Mouse (Mus musculus) hindbrain, embryonic 16.5 days (tissue): ENCODE results near the gene Aqp11. TPM values are rescaled to one million over a fixed set of nuclear protein-coding genes. Genes with fewer than 3 reads are reported as not detected.

Source experiments
- ATAC-seq: fragments of 200-750 bp; cut with Nextera tagmentation; 2 replicates; pipeline ENCODE4 v1.8.0; 2017; ENCODE audit warnings: moderate TSS enrichment, moderate library complexity
- H3K27ac ChIP-seq: fragments of 300-500 bp; sonication (generic); 2 replicates; pipeline ENCODE4 v1.5.1; 2014; ENCODE audit warnings: low read depth, mild to moderate bottlenecking, control low read depth, low read length, moderate library complexity
- H3K27me3 ChIP-seq: fragments of 300-500 bp; sonication (generic); replicated peaks from 2 replicates; pipeline ENCODE4 v1.6.1; 2014; ENCODE audit warnings: low read length; ENCODE audit not compliant: control insufficient read depth, insufficient read depth
- H3K36me3 ChIP-seq: fragments of 300-500 bp; sonication (generic); 2 replicates; pipeline ENCODE4 v1.6.1; 2014; ENCODE audit warnings: mild to moderate bottlenecking, low read length, moderate library complexity, mixed read lengths; ENCODE audit not compliant: control insufficient read depth, insufficient read depth
- H3K4me1 ChIP-seq: fragments of 300-500 bp; sonication (generic); 2 replicates; pipeline ENCODE4 v1.6.1; 2014; ENCODE audit warnings: low read depth, low read length; ENCODE audit not compliant: control insufficient read depth, insufficient read depth
- H3K4me2 ChIP-seq: fragments of 300-500 bp; sonication (generic); 2 replicates; pipeline ENCODE4 v1.6.1; 2014; ENCODE audit warnings: mild to moderate bottlenecking, low read length, control low read depth, moderate library complexity
- H3K4me3 ChIP-seq: fragments of 300-500 bp; sonication (generic); 2 replicates; pipeline ENCODE4 v1.5.1; 2014; ENCODE audit warnings: mild to moderate bottlenecking, low read length, control low read depth, moderate library complexity
- H3K9ac ChIP-seq: fragments of 300-500 bp; sonication (generic); 2 replicates; pipeline ENCODE4 v1.6.1; 2014; ENCODE audit warnings: low read depth, mild to moderate bottlenecking, control low read depth, low read length, moderate library complexity
- H3K9me3 ChIP-seq: fragments of 300-500 bp; sonication (generic); 2 replicates; pipeline ENCODE4 v1.6.1; 2014; ENCODE audit warnings: mild to moderate bottlenecking, low read length, moderate library complexity; ENCODE audit not compliant: control insufficient read depth
- WGBS: fragments of 180-500 bp; shearing (Covaris S2); extraction: QIAGEN DNeasy Blood & Tissue Kit; methylation state at CpG from one replicate; pipeline ENCODE4 v1.1.7; 2014; 5-methylcytosine and 5-hydroxymethylcytosine counted together
- polyA plus RNA-seq: library from polyadenylated mRNA; unstranded; fragments of >200 nt; fragmentation: Nextera tagmentation; extraction: Ambion mirVana; gene quantifications from 2 replicates; pipeline ENCODE4 v1.2.1, GENCODE M21; 2015

Gene Aqp11
- polyA plus RNA-seq, 1 experiment from 2014 or later = 24.5 TPM

GRCm38 (mm10) chr7:97720109-97720508 is 18.0 kb downstream of the Aqp11 start:
- 83% methylated on average over 5 of the region's 5 CpGs for WGBS
- no peak overlapping the region for H3K4me2 ChIP-seq
- H3K36me3 ChIP-seq = peaks cover 15% of the 10 kb centered on the region

GRCm38 (mm10) chr7:97719078-97719477 is 19.0 kb downstream of the Aqp11 start:
- no peak for ATAC-seq
- Histone ChIP-seq H3K4me1 (no peaks in the 10 kb centered on the region), H3K4me3 (no peak overlapping the region), H3K4me2 (no peak overlapping the region), H3K9me3 (0 out of 2 replicates have a peak, but pooled peaks cover 2% of the 10 kb centered on the region), H3K9ac (no peak overlapping the region), H3K27me3 (no peaks in the 10 kb centered on the region), H3K27ac (no peak overlapping the region), H3K36me3 (peaks cover 23% of the 10 kb centered on the region)
- 78% methylated on average over 5 of the region's 5 CpGs for WGBS

More at GRCm38 (mm10) chr7:97720109-97720508, 18.0 kb downstream of the Aqp11 start:
- Histone ChIP-seq H3K4me3 (no peak overlapping the region), H3K27me3 (no peaks in the 10 kb centered on the region), H3K9me3 (no peaks in the 10 kb centered on the region), H3K4me1 (no peaks in the 10 kb centered on the region), H3K9ac (no peak overlapping the region), H3K27ac (no peak overlapping the region)
- ATAC-seq = no peak

DNA sequence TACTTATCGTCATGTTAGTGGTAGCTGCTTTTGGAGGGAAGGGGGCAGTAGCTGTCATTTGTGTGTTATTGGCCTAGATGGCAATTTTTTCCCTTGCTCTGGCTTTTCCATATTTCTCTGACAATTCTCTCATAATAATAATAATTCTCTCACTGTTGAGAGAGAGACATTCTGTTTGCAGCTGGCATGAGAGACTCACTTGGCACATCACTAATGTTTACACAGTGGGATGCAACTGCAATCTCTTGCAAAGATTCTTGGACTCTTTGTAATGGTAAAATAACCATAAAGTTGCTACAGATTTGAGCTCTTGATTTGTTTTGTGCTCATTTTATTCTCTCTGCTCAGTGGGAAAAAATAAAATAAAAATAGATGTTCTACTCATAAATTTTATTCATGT is 20.8 kb downstream of the Aqp11 start:
- no peak overlapping the region for H3K9ac ChIP-seq
- no peak overlapping the region for H3K4me3 ChIP-seq
- peaks cover 31% of the 10 kb centered on the region for H3K36me3 ChIP-seq
- no peak for ATAC-seq
- WGBS = 100% methylated on average over 1 of the region's 1 CpGs
- no peaks in the 10 kb centered on the region for H3K27me3 ChIP-seq
- H3K27ac ChIP-seq = no peak overlapping the region
- no peaks in the 10 kb centered on the region for H3K4me1 ChIP-seq
- no peak overlapping the region for H3K4me2 ChIP-seq
- 0 out of 2 replicates have a peak, but pooled peaks cover 2% of the 10 kb centered on the region for H3K9me3 ChIP-seq

- Histone ChIP-seq H3K27ac (no peak overlapping the region), H3K9ac (no peak overlapping the region), H3K4me3 (no peak overlapping the region), H3K4me2 (no peak overlapping the region), H3K9me3 (0 out of 2 replicates have a peak, but pooled peaks cover 2% of the 10 kb centered on the region), H3K27me3 (no peaks in the 10 kb centered on the region), H3K36me3 (peaks cover 33% of the 10 kb centered on the region), H3K4me1 (no peaks in the 10 kb centered on the region)
- WGBS = 96% methylated on average over 5 of the region's 5 CpGs
- ATAC-seq = no peak
These were observed 23.4 kb downstream of the Aqp11 start for GRCm38 (mm10) chr7:97714651-97715050.

- ATAC-seq = no peak
- Histone ChIP-seq H3K4me2 (no peak overlapping the region), H3K36me3 (peaks cover 10% of the 10 kb centered on the region; the same call in 1 of the 2 replicates), H3K27ac (no peak overlapping the region), H3K4me3 (no peak overlapping the region), H3K27me3 (no peaks in the 10 kb centered on the region), H3K4me1 (no peaks in the 10 kb centered on the region; the same call in 1 of the 2 replicates), H3K9me3 (no peaks in the 10 kb centered on the region), H3K9ac (no peak overlapping the region)
- WGBS = 79% methylated on average over 3 of the region's 3 CpGs
These were observed 28.9 kb downstream of the Aqp11 start for GRCm38 (mm10) chr7:97709204-97709603.

- WGBS = 95% methylated on average over 5 of the region's 5 CpGs
- H3K4me3 ChIP-seq = no peak overlapping the region
- no peaks in the 10 kb centered on the region for H3K27me3 ChIP-seq
- no peak overlapping the region for H3K27ac ChIP-seq
- peaks cover 3% of the 10 kb centered on the region; the same call in 1 of the 2 replicates for H3K36me3 ChIP-seq
- H3K4me1 ChIP-seq = no peaks in the 10 kb centered on the region; the same call in 1 of the 2 replicates
- H3K9ac ChIP-seq = no peak overlapping the region
- no peak overlapping the region for H3K4me2 ChIP-seq
- H3K9me3 ChIP-seq = no peaks in the 10 kb centered on the region
- no peak for ATAC-seq
These were observed 30.3 kb downstream of the Aqp11 start for GRCm38 (mm10) chr7:97707809-97708208.

DNA sequence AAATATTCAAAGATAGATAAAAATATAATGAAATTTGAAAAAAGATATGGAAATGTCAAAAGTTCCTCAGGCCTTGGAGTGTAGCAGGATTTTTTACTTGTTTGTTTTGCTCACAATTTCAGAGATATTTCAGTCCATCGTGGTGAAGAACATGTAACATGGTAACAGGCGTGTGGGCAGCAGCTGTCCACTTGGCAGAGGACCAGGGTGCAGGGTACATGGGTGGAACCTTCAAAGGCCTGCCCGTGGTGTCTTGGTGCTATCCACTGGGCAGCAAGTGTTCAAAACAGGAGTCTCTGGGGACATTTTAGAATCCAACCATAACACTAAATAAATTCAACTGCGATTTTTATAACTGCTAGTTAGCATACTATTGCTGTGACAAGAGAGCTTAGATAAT is 31.0 kb downstream of the Aqp11 start:
- Histone ChIP-seq H3K9ac (no peak overlapping the region), H3K9me3 (no peaks in the 10 kb centered on the region), H3K27me3 (no peaks in the 10 kb centered on the region), H3K4me2 (no peak overlapping the region), H3K27ac (no peak overlapping the region), H3K4me3 (no peak overlapping the region), H3K36me3 (peaks cover 2% of the 10 kb centered on the region; the same call in 1 of the 2 replicates), H3K4me1 (no peaks in the 10 kb centered on the region; the same call in 1 of the 2 replicates)
- 63% methylated on average over 4 of the region's 4 CpGs for WGBS
- no peak for ATAC-seq

DNA sequence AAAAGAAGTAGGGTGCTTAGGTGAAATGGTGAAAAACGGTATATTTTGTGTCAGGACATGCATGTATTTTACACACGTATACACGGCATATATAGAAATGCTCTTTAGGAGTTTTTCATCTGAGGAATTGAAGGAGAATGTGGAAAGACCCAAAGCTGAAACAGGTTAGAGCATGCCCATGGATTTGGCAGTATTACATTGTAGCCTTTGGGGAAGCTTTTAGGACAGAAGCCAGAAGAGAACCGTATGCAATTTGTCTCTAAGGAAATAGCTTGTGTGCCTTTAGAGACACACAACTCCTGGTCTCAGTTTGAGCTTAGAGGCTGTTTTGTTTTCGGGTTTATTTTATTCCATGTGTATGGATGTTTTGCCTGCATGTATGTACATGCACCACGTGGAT is 37.0 kb downstream of the Aqp11 start:
- no peaks in the 10 kb centered on the region for H3K27me3 ChIP-seq
- 85% methylated on average over 6 of the region's 6 CpGs for WGBS
- ATAC-seq = no peak

DNA sequence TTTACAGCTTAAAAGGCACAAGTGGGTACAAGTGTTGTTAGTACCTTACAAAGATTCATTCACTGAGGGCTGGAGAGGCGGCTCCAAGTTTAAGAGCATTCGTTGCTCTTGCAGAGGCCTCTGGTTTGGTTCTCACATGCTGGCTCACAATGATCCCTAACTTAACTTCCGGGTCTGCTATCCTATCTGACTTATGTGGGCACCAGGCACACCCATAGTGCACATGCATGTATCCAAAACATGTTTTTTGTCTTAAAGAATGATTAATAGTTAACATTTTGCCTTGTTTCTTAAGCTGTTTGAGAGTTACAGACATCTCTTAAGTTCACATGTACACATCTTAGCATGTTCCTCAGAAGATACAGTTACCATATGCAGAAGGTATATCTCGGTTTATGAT is 37.9 kb downstream of the Aqp11 start:
- H3K4me1 ChIP-seq = peaks cover 14% of the 10 kb centered on the region
- WGBS = 98% methylated on average over 4 of the region's 4 CpGs
- ATAC-seq = no peak
- no peak overlapping the region for H3K9ac ChIP-seq
- H3K27ac ChIP-seq = no peak overlapping the region
- 0 out of 2 replicates have a peak, but pooled peaks cover 2% of the 10 kb centered on the region for H3K9me3 ChIP-seq
- peaks cover 3% of the 10 kb centered on the region; the same call in 1 of the 2 replicates for H3K36me3 ChIP-seq
- H3K4me3 ChIP-seq = no peak overlapping the region
- no peak overlapping the region for H3K4me2 ChIP-seq
- no peaks in the 10 kb centered on the region for H3K27me3 ChIP-seq

More for the DNA sequence above, 37.0 kb downstream of the Aqp11 start:
- Histone ChIP-seq H3K4me2 (no peak overlapping the region), H3K4me3 (no peak overlapping the region), H3K9ac (no peak overlapping the region), H3K27ac (no peak overlapping the region), H3K4me1 (peaks cover 8% of the 10 kb centered on the region), H3K9me3 (0 out of 2 replicates have a peak, but pooled peaks cover 2% of the 10 kb centered on the region), H3K36me3 (peaks cover 3% of the 10 kb centered on the region; the same call in 1 of the 2 replicates)
